Mouse (Mus musculus): ENCODE data around the gene D930020B18Rik.

The D930020B18Rik gene

DNA sequence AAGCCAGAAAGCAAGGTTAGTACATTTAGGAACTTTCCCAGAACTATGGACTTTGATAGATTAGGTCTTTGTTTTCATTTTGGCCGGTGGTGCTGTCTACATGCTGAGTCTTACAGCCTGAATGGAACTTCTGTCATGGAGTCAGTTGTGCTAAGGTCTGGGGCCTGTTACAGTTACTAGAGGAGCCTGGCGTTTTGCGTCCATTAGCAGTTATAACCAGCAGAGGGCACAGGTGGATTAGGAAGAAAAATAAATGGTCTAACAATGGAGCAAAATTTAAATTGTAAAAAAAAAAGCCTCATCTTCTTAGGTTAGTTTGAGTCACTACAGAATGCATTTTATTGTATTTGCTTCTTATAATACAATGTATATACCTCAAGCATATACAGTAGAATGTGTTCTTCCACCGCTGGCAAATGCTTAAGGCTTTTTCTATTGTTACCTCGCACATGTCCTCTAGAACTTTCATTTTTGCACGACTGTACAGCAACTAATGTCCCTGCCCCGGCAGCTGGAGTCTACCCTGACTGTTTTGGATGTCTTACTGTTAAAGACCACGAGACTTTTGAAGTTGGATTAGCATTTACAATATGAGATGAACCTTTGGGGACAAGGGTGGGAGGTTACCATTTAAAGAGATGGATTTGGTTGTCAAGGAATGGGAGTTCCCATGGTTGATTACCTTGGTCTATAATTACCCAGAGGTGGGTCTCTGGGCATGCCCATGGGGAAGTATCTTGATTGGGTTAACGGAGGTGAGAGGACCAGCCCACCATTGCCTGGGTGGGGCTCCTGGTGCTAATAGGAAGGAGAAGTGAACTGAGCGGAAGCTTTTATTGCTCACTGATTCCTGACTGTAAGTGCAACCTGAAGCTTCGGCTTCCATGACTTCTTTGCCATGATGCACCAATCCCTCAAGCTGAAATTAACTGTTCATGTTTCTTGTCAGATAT is 60.2 kb downstream of the D930020B18Rik start:
- ATAC-seq (ENCODE audit: insufficient number of reproducible peaks, low FRiP score, low TSS enrichment) = no peak

DNA sequence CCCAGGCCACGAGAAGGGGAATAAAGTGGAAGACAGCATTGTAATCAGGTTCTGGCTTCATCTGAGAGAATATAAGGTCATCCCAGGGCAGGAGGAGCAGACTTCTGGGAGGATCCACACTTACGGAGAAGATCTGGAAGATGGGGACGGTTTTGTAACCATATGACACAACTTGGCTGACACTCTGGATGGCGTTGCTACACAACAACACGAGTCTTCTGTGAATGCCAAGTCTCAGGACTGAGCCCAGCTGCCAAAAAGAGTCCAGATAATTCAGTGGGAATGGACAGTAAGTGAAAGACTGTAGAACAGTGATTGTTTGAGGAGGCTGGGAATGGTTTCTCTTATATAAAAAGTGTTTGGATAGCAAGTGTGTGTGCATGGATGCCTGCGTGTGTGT is 62.2 kb downstream of the D930020B18Rik start:
- no peak for ATAC-seq (ENCODE audit: insufficient number of reproducible peaks, low FRiP score, low TSS enrichment)

DNA sequence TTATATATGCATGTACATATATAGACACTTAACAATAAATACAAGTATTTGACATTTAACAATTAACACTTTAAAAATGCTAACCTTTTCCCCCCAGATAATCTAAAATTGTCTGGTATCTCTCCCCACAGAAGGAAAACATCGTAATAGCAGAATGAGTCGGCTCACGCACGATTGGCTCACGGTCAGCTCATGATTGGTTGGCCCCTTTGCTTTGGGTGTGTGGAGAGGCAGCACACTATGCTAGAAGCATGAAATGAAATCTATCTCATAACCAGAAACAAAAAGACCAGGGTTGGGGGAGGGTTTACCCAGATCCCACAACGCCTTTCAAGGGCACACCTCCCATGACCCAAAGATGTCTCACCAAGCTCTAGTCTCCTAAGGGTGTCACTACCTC is 63.5 kb downstream of the D930020B18Rik start:
- no peak for ATAC-seq (ENCODE audit: insufficient number of reproducible peaks, low FRiP score, low TSS enrichment)

DNA sequence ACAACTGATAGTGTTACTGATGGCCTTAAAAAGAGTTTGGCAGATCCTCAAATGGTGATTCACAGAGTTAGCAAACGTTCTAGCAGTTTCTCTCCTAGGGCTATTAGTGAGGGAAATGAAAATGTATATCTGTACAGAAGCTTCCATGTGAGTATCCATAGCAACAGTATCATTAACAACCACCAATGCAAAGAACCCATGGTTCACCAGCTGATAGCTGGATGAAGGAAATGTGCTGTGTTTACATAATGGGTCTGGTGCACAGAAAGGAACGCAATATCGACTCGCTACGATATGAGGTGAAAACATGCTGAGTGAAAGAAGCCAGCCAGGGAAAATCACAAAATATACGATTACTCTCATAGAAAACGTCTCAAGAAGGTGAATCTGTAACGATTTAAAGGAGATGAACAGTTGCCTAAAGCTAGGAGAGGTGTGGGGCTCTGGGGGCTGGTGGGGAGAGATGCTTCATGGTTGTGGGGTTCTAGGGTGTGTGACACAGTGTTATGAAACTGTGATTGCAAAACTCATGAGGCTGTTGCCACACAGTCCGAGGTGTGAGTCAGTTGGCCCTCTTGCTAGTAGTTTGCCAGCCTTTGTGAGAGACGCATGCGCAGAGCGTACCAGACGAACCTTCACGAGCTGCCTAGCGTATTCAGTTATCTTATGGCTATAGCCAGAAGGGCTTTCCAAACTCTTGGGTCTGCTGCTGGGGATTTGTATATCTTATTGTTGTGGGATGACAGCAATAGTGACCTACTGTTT is 64.2 kb downstream of the D930020B18Rik start:
- ATAC-seq (ENCODE audit: insufficient number of reproducible peaks, low FRiP score, low TSS enrichment) = no peak

DNA sequence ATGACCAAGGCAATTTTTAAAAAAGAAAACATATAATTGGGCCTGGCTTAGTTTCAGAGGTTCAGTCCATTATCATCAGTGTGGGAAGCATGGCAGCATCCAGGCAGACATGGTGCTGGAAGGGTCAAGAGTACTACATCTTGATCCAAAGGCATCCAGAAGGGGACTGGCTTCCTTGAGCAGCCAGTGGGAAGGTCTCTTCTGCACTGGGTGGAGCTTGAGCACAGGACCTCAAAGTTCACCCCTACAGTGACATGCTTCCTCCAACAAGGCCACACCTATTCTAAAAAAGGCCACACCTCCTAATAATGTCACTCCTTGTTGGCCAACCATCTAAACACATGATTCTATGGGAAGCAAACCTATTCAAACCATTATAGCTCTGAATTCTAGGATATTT is 75.5 kb downstream of the D930020B18Rik start:
- ATAC-seq (ENCODE audit: insufficient number of reproducible peaks, low FRiP score, low TSS enrichment) = no peak

DNA sequence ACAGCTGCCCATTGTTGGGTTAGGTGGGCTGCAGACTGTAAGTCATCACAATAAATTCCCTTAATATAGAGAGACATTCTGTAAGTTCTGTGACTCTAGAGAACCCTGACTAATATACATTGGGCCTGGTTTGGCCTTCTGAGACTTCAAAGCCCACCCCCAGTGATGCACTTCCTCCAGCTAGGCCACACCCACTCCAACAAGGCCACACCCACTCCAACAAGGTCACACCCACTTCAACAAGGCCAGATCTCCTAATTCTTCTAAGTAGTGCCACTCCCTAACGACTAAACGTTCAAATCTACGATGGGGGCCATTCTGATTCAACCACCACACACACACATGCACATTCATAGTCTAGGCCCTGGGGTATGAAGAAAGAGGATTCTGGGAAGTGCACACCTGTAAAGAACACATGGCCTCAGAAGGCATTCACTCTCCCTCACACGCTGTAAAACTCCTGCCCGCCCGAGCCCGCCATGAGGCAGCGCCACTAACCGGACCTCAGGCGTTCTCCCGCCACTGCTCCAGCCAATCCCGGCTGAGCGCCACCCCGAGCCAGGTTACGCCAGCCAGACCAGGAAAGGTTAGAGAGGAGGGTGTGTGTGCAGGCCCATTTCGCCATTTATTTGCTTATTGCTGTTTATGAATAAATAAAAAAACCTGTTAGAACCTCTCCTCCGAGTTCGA is 77.7 kb downstream of the D930020B18Rik start:
- no peak for ATAC-seq (ENCODE audit: insufficient number of reproducible peaks, low FRiP score, low TSS enrichment)

DNA sequence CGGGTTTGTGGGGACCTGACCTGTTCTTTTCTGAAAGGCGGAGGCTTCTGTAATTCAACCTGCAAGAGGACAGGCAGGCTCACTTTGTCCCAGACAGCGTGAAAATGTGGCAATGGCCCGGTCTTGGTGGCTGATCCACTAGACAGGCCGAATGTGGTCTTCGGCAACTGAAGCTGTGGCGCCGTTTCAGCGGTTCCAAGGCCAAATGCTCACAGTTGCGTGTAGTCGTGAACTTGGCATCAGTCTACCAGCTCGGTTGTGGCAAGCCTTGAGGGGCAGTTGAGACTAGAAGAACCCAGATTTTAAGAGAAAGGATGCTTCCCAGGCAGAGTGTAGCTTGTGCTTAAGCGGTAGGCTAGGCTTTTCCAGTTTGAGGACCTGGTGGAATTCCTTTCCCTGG is 79.3 kb downstream of the D930020B18Rik start:
- ATAC-seq (ENCODE audit: insufficient number of reproducible peaks, low FRiP score, low TSS enrichment) = no peak

DNA sequence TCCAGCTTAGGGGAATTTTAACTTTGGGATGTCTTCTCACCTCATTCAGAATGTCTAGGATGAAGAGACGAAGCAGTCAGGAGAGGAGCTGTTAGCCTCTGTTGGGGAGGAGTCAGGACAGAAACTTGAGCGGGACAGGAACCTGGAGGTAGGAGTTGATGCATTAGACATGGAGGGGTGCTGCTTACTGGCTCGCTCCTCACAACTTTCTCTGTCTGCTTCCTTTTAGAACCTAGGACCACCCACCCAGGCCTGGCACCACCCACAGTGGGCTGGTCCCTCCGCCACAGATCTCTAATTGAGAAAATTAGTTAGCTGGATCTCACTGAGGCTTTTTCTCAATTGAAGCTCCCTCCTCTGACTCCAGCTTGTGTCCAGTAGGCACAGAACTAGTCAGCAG is 85.1 kb downstream of the D930020B18Rik start:
- no peak for ATAC-seq (ENCODE audit: insufficient number of reproducible peaks, low FRiP score, low TSS enrichment)

DNA sequence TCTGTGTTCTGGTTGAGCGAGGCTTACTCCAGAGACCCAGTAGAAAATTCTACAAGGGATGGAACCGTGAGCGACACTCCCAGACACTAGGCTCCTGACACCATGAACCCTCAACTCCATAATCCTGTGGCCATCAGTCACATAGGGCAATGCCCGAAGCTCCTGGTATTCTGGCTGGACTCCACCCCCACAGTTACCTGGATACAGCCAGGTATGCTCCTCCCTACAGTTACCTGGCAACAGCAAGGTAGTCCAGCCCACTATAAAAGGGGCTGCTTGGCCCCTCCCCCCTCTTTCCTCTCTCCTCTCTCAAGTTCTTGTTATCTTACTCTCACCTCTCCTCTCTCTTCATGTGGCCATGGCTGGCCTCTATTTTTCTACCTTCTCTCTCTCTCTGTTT is 85.8 kb downstream of the D930020B18Rik start:
- ATAC-seq (ENCODE audit: insufficient number of reproducible peaks, low FRiP score, low TSS enrichment) = no peak

DNA sequence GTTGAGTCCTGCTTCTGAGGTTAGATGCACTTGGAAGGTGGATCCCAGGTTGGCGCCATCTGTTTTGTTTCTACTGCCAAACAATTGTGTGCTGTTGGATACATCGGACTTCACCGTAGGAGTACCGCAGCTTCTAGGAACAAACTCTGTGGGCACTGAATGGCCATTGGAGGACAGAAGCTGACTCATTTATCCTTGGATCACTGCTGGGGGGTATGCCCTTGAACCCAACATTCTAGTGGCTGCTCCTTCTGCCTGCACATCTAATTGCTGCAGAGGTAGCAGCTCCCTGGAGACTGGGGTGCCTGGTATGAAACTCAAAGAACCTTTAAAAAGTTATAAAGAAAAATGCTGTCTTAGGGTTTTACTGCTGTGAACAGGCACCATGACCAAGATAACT is 86.8 kb downstream of the D930020B18Rik start:
- no peak for ATAC-seq (ENCODE audit: insufficient number of reproducible peaks, low FRiP score, low TSS enrichment)

DNA sequence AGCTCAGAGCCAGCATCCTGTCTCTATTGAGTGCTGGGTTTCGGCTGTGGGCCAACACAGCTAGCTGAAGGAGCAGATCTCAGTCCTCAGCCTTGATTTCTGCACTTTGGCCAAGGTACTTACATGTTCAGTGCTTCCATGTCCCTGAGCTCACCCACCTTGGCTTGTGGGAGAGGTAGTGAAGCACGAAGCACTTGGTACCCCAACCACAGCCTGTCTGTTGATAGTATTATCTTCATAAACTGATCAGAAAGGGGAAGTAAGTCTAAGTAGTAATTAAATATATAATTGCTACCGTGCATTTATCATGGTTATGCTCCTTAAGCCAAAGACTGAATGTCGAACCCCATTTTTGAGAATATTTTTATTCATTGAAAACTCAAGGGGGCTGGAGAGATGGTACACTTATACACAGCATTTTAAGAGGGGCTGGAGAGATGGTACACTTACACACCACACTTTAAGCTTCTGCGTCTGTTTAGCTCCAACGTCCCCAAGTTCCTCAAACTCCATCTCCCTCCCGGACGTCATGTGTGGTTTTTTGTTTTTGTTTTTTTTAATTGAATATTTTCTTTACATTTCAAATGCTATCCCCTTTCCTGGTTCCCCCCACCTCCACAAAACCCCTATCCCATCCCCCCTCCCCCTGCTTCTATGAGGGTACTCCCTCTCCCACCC is 89.8 kb downstream of the D930020B18Rik start:
- ATAC-seq (ENCODE audit: insufficient number of reproducible peaks, low FRiP score, low TSS enrichment) = no peak

DNA sequence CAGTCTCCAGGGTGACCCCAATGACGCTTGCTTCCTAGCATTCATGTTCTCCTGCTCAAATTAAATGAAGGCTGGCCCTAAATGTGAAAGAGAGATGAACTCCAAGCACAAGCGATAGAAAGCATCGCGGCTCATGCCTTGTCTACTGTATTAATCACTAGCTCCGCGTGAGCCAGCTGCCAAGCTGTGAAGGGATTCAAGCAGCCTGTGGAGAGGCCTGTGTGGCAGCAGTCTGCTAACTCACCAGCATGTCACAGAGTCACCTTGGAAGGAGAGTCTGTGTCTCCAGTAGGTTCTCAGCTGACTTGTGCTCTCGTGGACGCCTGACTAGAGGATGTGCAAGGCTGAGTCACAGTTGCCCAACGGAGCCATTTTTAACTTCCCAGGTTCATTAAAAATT is 91.2 kb downstream of the D930020B18Rik start:
- no peak for ATAC-seq (ENCODE audit: insufficient number of reproducible peaks, low FRiP score, low TSS enrichment)

DNA sequence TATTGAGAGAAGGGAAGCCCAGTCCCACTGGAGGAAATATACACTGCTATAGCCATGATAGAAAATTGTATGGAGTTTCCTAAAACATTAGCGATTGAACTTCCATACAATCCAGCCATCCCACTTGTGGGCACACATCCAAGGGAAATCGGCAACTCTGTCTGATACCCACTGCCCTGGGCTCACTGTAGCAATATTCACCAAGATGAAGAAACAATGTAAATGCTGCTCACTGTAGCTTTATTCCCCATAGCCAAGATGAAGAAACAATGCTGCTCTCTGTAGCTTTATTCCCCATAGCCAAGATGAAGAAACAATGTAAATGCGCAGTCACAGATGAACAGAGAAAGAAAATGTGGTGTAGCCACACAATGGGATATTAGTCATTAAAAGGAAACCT is 95.9 kb downstream of the D930020B18Rik start:
- ATAC-seq (ENCODE audit: insufficient number of reproducible peaks, low FRiP score, low TSS enrichment) = no peak

DNA sequence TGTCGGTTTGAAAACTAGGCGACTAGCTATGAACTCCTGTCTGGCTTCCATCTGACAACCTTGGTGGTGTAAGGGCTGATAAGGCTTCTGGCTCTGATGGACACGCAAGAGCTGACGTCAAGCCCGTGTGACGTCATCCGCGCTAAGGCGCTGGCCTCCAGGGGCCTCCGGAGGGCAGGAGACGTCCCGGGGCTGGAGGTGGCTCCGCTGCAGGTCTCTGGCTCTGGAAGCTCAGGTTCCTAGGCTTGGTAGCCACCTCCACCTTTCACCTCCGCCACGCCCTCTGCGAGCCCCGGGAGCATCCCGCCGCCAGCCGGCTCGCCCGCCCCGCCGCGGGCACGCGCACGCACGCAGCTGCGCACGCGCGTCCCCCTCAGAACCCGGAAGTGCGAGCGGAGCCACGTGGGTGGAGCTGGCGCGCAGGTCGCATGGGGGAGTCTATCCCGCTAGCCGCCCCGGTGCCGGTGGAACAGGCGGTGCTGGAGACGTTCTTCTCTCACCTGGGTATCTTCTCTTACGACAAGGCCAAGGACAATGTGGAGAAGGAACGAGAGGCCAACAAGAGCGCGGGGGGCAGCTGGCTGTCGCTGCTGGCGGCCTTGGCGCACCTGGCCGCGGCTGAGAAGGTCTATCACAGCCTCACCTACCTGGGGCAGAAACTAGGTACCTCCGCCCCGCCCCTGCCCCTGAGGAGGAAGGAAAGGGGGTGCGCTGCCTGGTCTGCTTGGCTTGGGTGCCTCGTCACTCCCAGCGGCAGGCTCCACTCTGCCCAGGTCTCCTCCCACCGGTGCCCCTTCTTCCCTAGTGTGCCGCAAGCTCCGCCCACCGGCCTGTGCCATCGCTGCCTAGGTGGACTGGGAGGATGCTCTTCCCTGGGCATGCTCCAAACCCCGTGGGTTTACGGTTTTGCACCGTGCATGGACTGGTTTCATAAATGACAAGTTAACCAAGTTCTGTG is 98.4 kb downstream of the D930020B18Rik start, which contains the start of gene BC048403:
BC048403 (plus strand) TSS at position 390 of the 958 bp plus-strand sequence.
- peak; percentile 83 for ATAC-seq (ENCODE audit: insufficient number of reproducible peaks, low FRiP score, low TSS enrichment)

DNA sequence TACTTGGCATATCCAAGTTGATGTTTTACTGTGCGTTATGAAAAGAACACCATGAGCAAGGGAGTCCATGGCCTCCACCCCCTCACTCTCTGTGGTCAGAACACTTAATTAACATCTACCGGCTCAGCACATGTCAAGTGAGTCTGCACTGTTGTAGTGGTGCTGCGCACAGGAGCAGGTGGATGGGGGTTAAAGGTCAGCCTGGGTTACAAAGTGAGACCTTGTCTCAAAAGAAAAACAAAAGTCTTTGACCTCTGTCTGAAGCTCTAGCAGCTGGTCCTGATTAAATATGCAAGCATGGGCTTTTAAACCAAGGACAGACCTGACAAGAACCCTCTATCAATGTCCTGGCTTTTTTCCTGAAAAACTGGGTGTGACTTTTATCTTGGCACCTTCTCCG is 100.9 kb downstream of the D930020B18Rik start:
- no peak for ATAC-seq (ENCODE audit: insufficient number of reproducible peaks, low FRiP score, low TSS enrichment)
